Mouse (Mus musculus) ES-Bruce4 (cell line): ENCODE measurements around the gene Iqck.

ENCODE experiments used
- CTCF ChIP-seq: IDR thresholded peaks from one replicate; pipeline ENCODE4 v1.8.1; 2011; ENCODE audit warnings: low read depth, low read length
- EP300 ChIP-seq: IDR thresholded peaks from 2 replicates; pipeline ENCODE4 v1.6.1; 2011; ENCODE audit warnings: low read depth, low read length; ENCODE audit not compliant: insufficient read depth
- POLR2A ChIP-seq: IDR thresholded peaks from one replicate; pipeline ENCODE4 v1.8.1; 2011; ENCODE audit warnings: low read length; ENCODE audit not compliant: insufficient read depth

- TF ChIP-seq CTCF = no peak
- TF ChIP-seq POLR2A = no peak
- no peak for TF ChIP-seq EP300
These were observed 39.3 kb upstream of the Iqck start for GRCm38 (mm10) chr7:118816275-118816674.
